Mouse (Mus musculus) E14TG2a.4 (cell line): ENCODE measurements around the gene Foxs1.

Source experiments
- H3K27me3 ChIP-seq: 2 replicates; pipeline ENCODE4 v1.6.1; 2014; ENCODE audit warnings: low read length, control low read depth; ENCODE audit not compliant: insufficient read depth
- H3K36me3 ChIP-seq: 2 replicates; pipeline ENCODE4 v1.6.1; 2014; ENCODE audit warnings: low read length, control low read depth; ENCODE audit not compliant: insufficient read depth
- H3K4me1 ChIP-seq: replicated peaks from 2 replicates; pipeline ENCODE4 v1.6.1; 2014; ENCODE audit warnings: low read depth, low read length, control low read depth
- H3K4me3 ChIP-seq: replicated peaks from 2 replicates; pipeline ENCODE4 v1.5.1; 2014; ENCODE audit warnings: mild to moderate bottlenecking, low read length
- H3K9me3 ChIP-seq: 2 replicates; pipeline ENCODE4 v1.6.1; 2014; ENCODE audit warnings: low read length, control low read depth
- CTCF ChIP-seq: conservative IDR thresholded peaks from 2 replicates; pipeline ENCODE4 v1.5.1; 2014; ENCODE audit warnings: low read length
- NANOG ChIP-seq: IDR thresholded peaks from 2 replicates; pipeline ENCODE4 v1.6.1; 2014; ENCODE audit warnings: borderline replicate concordance, low read length, mixed read lengths
- POU5F1 ChIP-seq: IDR thresholded peaks from 2 replicates; pipeline ENCODE4 v1.6.1; 2014; ENCODE audit warnings: low read length, borderline replicate concordance

Gene Foxs1

DNA sequence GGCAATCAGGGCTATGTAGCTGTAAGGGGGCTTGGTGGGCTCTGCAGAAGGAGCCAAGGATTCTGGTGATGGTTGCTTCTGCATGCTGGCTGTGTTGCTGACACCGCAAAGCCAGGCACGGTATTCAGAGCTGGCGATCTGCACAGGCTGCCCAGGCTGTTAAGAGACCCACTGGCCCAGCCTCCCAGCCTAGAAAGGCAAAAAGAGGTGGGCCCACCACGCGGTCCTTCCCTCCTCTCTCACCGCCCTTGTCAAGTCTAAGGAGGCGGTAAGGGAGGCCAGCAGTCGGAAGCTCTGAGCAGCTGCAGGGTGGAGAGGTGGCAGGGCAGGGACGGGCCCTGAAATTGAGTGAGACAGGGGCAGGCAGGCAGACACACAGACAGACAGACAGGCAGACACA, at the start of gene Foxs1:
Gene Foxs1, minus strand, starts transcription at position 161 of the 400 bp plus-strand sequence.
- H3K36me3 ChIP-seq: no peaks in the 10 kb centered on the region
- no peaks in the 10 kb centered on the region for H3K9me3 ChIP-seq
- peak within 1 kb of the TSS; percentile 66 for H3K4me3 ChIP-seq
- no peak for TF ChIP-seq POU5F1
- TF ChIP-seq NANOG: no peak
- no peak for TF ChIP-seq CTCF
- H3K4me1 ChIP-seq: peaks cover 26% of the 10 kb centered on the region
- H3K27me3 ChIP-seq: peaks cover 71% of the 10 kb centered on the region

- Histone ChIP-seq H3K27me3 (peaks cover 33% of the 10 kb centered on the region), H3K9me3 (no peaks in the 10 kb centered on the region), H3K4me1 (no peaks in the 10 kb centered on the region), H3K4me3 (no peak overlapping the region), H3K36me3 (no peaks in the 10 kb centered on the region)
- TF ChIP-seq CTCF (no peak), NANOG (no peak), POU5F1 (no peak)
These were observed 44.0 kb upstream of the Foxs1 start for GRCm38 (mm10) chr2:152976991-152977390.

DNA sequence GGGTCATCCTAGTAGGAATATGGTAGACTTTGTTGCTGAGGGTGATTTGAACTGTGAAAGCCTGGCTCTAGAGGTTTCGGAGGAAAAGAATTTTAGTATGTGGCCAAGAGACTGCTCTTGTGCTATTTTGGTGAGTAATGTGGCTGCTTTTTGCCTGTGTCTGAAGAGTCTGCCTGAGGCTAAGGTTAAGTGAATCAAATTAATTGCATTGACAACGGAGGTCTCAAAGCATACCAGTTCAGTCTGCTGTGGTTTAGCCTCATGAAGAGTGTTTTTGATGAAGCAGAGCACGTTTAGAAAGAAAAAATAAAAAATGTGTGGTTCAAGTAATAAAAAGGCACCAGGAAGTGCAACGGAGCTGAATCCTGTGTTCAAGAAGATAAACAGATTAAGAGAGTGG, 32.5 kb upstream of the Foxs1 start:
- H3K9me3 ChIP-seq: peaks cover 33% of the 10 kb centered on the region
- TF ChIP-seq POU5F1 (no peak), NANOG (no peak), CTCF (no peak)
- H3K4me3 ChIP-seq: no peak overlapping the region
- H3K27me3 ChIP-seq: peaks cover 2% of the 10 kb centered on the region; the same call in 1 of the 2 replicates
- no peaks in the 10 kb centered on the region for H3K36me3 ChIP-seq
- no peaks in the 10 kb centered on the region for H3K4me1 ChIP-seq

DNA sequence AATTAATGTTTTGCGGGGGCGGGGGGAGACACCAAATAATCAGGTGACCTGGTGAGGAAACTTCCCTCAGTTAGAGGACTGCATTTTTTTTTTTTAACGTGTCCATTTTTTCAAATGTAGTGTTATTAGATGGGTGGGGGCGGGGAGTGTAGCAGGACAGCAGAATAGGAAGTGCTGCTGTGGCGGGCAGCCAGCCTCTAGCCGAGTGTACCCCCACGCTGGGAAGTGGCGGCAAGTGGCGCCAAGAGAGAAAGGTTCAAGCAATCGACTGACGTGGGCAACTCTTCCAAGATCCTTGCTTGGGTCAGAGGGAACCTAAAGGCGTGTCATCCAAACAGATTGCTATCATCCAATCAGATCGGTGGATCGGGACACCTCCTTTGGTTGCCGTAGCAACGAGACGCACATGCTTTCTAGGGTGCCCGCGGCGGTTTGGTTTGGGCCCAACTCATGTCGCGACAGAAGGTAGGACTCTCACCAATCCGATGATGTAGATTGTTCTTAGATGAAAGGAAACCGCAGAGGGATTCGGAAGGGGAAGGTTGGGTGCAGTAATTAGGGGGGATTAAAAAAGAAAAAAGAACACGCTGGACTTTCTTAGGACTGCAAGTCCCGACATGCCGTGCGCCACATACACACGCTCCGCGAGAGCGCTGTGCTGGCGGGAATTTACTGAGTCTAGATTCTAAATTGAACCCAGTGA, 29.2 kb upstream of the Foxs1 start, which contains the start of gene Ttll9:
Gene Ttll9, plus strand, starts transcription at position 395 of the 703 bp plus-strand sequence.
- Histone ChIP-seq H3K27me3 (peaks cover 14% of the 10 kb centered on the region), H3K9me3 (peaks cover 33% of the 10 kb centered on the region), H3K36me3 (no peaks in the 10 kb centered on the region), H3K4me1 (no peaks in the 10 kb centered on the region), H3K4me3 (peak within 1 kb of the TSS; percentile 71)
- TF ChIP-seq CTCF (no peak), POU5F1 (no peak), NANOG (no peak)

- peaks cover 8% of the 10 kb centered on the region for H3K9me3 ChIP-seq
- H3K36me3 ChIP-seq: no peaks in the 10 kb centered on the region
- peaks cover 16% of the 10 kb centered on the region for H3K4me1 ChIP-seq
- no peak overlapping the region for H3K4me3 ChIP-seq
- TF ChIP-seq CTCF (no peak), NANOG (no peak), POU5F1 (no peak)
- peaks cover 27% of the 10 kb centered on the region for H3K27me3 ChIP-seq
These were observed 25.1 kb upstream of the Foxs1 start for GRCm38 (mm10) chr2:152958116-152958515.

DNA sequence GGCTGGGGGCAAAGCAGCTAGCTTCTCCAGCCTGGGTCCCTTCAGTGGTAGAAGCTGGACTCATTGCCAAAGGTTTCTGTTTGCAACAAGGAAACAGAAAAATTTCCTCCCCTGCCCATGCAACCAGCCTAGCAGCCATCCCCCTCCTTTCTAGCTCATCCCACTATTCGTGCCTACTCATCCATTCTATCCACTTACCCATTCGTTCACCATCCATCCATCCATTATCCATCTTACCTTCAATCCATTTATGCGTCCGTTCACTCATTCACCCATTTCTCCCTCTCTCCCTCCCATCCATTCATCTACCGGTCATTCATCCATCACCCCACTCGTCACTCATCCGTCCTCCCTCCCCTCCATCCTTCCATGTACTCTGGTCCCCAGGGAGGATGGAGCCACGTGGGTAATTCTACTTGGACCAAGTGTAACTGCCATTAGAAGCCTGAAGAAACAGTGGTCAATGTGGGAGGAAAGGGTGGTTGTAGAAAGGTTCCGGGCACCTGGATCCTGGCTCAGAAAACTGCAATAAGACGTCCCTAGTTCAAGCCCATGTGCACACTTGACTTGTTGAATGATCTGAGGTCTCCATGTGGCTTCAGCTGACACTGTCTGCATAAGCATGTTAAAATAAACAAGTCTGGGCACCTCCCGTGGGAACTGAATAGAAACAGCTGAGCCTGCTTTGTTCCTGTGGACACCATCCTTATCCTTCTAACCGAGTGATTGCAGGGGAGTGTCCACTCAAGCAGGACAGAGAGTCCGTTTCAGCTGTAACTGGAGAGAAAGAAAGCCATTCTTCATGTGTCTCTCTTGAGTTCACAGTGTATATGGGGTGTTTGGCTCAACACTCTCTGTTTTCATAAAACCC, 19.1 kb upstream of the Foxs1 start:
- H3K9me3 ChIP-seq: no peaks in the 10 kb centered on the region
- H3K27me3 ChIP-seq: peaks cover 71% of the 10 kb centered on the region
- peak overlapping the region; percentile 84 for H3K4me3 ChIP-seq
- TF ChIP-seq CTCF (no peak), POU5F1 (no peak), NANOG (no peak)
- H3K36me3 ChIP-seq: no peaks in the 10 kb centered on the region
- peaks cover 37% of the 10 kb centered on the region for H3K4me1 ChIP-seq

- H3K36me3 ChIP-seq: no peaks in the 10 kb centered on the region
- peak within 1 kb of the TSS; percentile 84 for H3K4me3 ChIP-seq
- no peaks in the 10 kb centered on the region for H3K9me3 ChIP-seq
- no peak for TF ChIP-seq CTCF
- TF ChIP-seq NANOG: no peak
- no peak for TF ChIP-seq POU5F1
- peaks cover 76% of the 10 kb centered on the region for H3K27me3 ChIP-seq
- H3K4me1 ChIP-seq: peaks cover 33% of the 10 kb centered on the region
These were observed 18.2 kb upstream of the Foxs1 start, which contains the start of gene Dusp15 for GRCm38 (mm10) chr2:152951065-152951849. Gene Dusp15 (minus strand): TSS chr2:152951698.
